Mouse (Mus musculus) ES-E14 (cell line): ENCODE results near the gene Car14. TPM values are rescaled to one million over a fixed set of nuclear protein-coding genes. Genes with fewer than 3 reads are reported as not detected.

Source experiments
- DNase-seq: peaks from one replicate; pipeline ENCODE4 v3.0.0-alpha.2; 2013; ENCODE audit warnings: low read depth, low spot score
- H3K27ac ChIP-seq: 2 replicates; pipeline ENCODE4 v1.5.1; 2012; ENCODE audit warnings: low read depth, mild to moderate bottlenecking, low read length, moderate library complexity, mixed read lengths; ENCODE audit not compliant: poor library complexity, insufficient read depth, severe bottlenecking
- H3K36me3 ChIP-seq: 2 replicates; pipeline ENCODE4 v1.6.1; 2012; ENCODE audit warnings: mild to moderate bottlenecking, low read length, moderate library complexity, mixed read lengths; ENCODE audit not compliant: control insufficient read depth, poor library complexity, insufficient read depth, severe bottlenecking
- H3K4me1 ChIP-seq, 2 experiments: fragments of 150-350 bp in 1 of 2; sonication (generic) in 1 of 2; 2 replicates each; pipeline ENCODE4 v1.6.1; 2012; ENCODE audit warnings: low read length in 2 of 2, mild to moderate bottlenecking in 1 of 2, mixed read lengths in 1 of 2; ENCODE audit not compliant: control insufficient read depth in 2 of 2, insufficient read depth in 2 of 2, poor library complexity in 1 of 2
- H3K4me3 ChIP-seq, 2 experiments: fragments of 150-350 bp in 1 of 2; sonication (generic) in 1 of 2; 2 replicates each; pipeline ENCODE4 v1.5.1; 2012; ENCODE audit warnings: low read length in 2 of 2, low read depth in 1 of 2, mild to moderate bottlenecking in 1 of 2, mixed read lengths in 1 of 2; ENCODE audit not compliant: insufficient read depth in 1 of 2, poor library complexity in 1 of 2, severe bottlenecking in 1 of 2
- H3K9ac ChIP-seq: 2 replicates; pipeline ENCODE4 v1.6.1; 2012; ENCODE audit warnings: low read depth, mild to moderate bottlenecking, low read length, mixed read lengths; ENCODE audit not compliant: poor library complexity, insufficient read depth, severe bottlenecking
- H3K9me3 ChIP-seq: fragments of 150-350 bp; sonication (generic); 2 replicates; pipeline ENCODE4 v1.6.1; 2012; ENCODE audit warnings: low read depth, mild to moderate bottlenecking, low read length; ENCODE audit not compliant: control insufficient read depth, insufficient read depth
- CHD2 ChIP-seq: IDR thresholded peaks from 2 replicates; pipeline ENCODE4 v1.6.1; 2014; ENCODE audit warnings: mild to moderate bottlenecking, low read depth, low read length, inconsistent platforms
- HCFC1 ChIP-seq: IDR thresholded peaks from 2 replicates; pipeline ENCODE4 v1.6.1; 2012; ENCODE audit warnings: low read length, inconsistent platforms, borderline replicate concordance; ENCODE audit not compliant: insufficient read depth
- MAFK ChIP-seq: IDR thresholded peaks from 2 replicates; pipeline ENCODE4 v1.6.1; 2014; ENCODE audit warnings: mild to moderate bottlenecking, low read depth, low read length, inconsistent platforms; ENCODE audit not compliant: insufficient read depth
- ZC3H11A ChIP-seq: IDR thresholded peaks from 2 replicates; pipeline ENCODE4 v1.6.1; 2012; ENCODE audit warnings: low read depth, mild to moderate bottlenecking, inconsistent platforms, low read length, borderline replicate concordance
- ZNF384 ChIP-seq: IDR thresholded peaks from 2 replicates; pipeline ENCODE4 v1.6.1; 2012; ENCODE audit warnings: low read depth, low read length, inconsistent platforms
- in situ Hi-C, 2 experiments: fragments of 600-800 bp; cut with MboI; formaldehyde crosslinking; loops; one replicate each; pipeline ENCODE4 v1.15.1; 2025; ENCODE audit warnings: low sequenced_read_pairs in 2 of 2, inconsistent platforms in 1 of 2; ENCODE audit not compliant: unreplicated experiment in 2 of 2
- total RNA-seq: library from RNA; depleted of rRNA; stranded (reverse); fragments of 300-350 nt; gene quantifications from 2 replicates; pipeline ENCODE4 v1.2.3, GENCODE M21; 2012; rRNA removed

Car14 gene
- total RNA-seq, 1 experiment, result 2.5 TPM

- no peak for TF ChIP-seq CHD2
- TF ChIP-seq ZC3H11A, result no peak
- 0 out of 2 replicates have a peak, but pooled peaks have one; percentile 0 for TF ChIP-seq ZNF384
- TF ChIP-seq HCFC1, result no peak
- TF ChIP-seq MAFK, result no peak
- Histone ChIP-seq H3K9me3 (no peaks in the 10 kb centered on the region), H3K4me1 (peaks cover 0 to 5% of the 10 kb centered on the region in 2 experiments; a peak in 1 of 4 replicates), H3K4me3 (peak overlapping the region; percentile 76 to 97), H3K9ac (peak overlapping the region; percentile 75), H3K36me3 (peaks cover 15% of the 10 kb centered on the region), H3K27ac (peak overlapping the region; percentile 14; the same call in 1 of the 2 replicates)
- DNase-seq, result no peak
- in situ Hi-C loops, result no loop called here
Observed at GRCm38 (mm10) chr3:95856115-95856514, 48.4 kb downstream of the Car14 start.

GRCm38 (mm10) chr3:95855502-95856089, 48.9 kb downstream of the Car14 start, which contains the start of gene Prpf3:
TSS of gene Prpf3 (minus strand) at chr3:95855885.
- H3K4me3 ChIP-seq, result peak within 1 kb of the TSS; percentile 76 to 97
- TF ChIP-seq ZNF384 (peak; percentile 72; the same call in 1 of the 2 replicates), HCFC1 (peak; percentile 82), ZC3H11A (no peak)
- in situ Hi-C loops, result no loop called here

GRCm38 (mm10) chr3:95851317-95851716, 53.2 kb downstream of the Car14 start:
- no peaks in the 10 kb centered on the region for H3K4me1 ChIP-seq
- no peak overlapping the region for H3K4me3 ChIP-seq
- TF ChIP-seq CHD2 (no peak), ZNF384 (no peak)
- in situ Hi-C loops, result no loop called here
- no peak overlapping the region for H3K9ac ChIP-seq
- no peaks in the 10 kb centered on the region for H3K9me3 ChIP-seq
- no peak overlapping the region for H3K27ac ChIP-seq
- H3K36me3 ChIP-seq, result peaks cover 40% of the 10 kb centered on the region
- DNase-seq, result no peak

More at GRCm38 (mm10) chr3:95855502-95856089, 48.9 kb downstream of the Car14 start, which contains the start of gene Prpf3:
- Histone ChIP-seq H3K4me1 (peaks cover 0 to 2% of the 10 kb centered on the region in 2 experiments; a peak in 1 of 4 replicates), H3K9me3 (no peaks in the 10 kb centered on the region), H3K36me3 (peaks cover 17% of the 10 kb centered on the region), H3K9ac (peak within 1 kb of the TSS; percentile 87), H3K27ac (peak within 1 kb of the TSS; percentile 68)
- peak; percentile 78 for DNase-seq

GRCm38 (mm10) chr3:95850611-95851010, 53.9 kb downstream of the Car14 start:
- in situ Hi-C loops, result no loop called here
- H3K4me1 ChIP-seq, result no peaks in the 10 kb centered on the region

More at GRCm38 (mm10) chr3:95850611-95851010, 53.9 kb downstream of the Car14 start:
- TF ChIP-seq ZNF384, result no peak
- no peak for TF ChIP-seq CHD2
- Histone ChIP-seq H3K9me3 (no peaks in the 10 kb centered on the region), H3K27ac (no peak overlapping the region), H3K9ac (no peak overlapping the region), H3K4me3 (no peak overlapping the region), H3K36me3 (peaks cover 46% of the 10 kb centered on the region)
- no peak for DNase-seq

Other genes starting within 250 kb of the Car14 start
- 207 and 253 TPM in 2 replicates for gene Mcl1, start 245.9 kb downstream of the Car14 start, total RNA-seq
- gene Adamtsl4, start 216.8 kb downstream of the Car14 start, total RNA-seq, result 1.9 and 5.0 TPM in 2 replicates
- gene Ecm1, start 165.1 kb downstream of the Car14 start, total RNA-seq, result 4.1 and 13.4 TPM in 2 replicates
- gene Tars2, start 144.5 kb downstream of the Car14 start, total RNA-seq, result 85.9 and 132 TPM in 2 replicates
- 14.9 and 16.2 TPM in 2 replicates for gene Rprd2, start 85.8 kb downstream of the Car14 start, total RNA-seq
- 48.6 and 50.5 TPM in 2 replicates for gene Prpf3, start 48.8 kb downstream of the Car14 start, total RNA-seq
- 198 and 224 TPM in 2 replicates for gene Mrps21, start 33.2 kb downstream of the Car14 start, total RNA-seq
- 8.6 and 14.1 TPM in 2 replicates for gene Ciart, start 22.4 kb downstream of the Car14 start, total RNA-seq
- gene BC028528, start 12.7 kb downstream of the Car14 start, total RNA-seq, result 6.4 and 9.5 TPM in 2 replicates
- 70.9 and 85.9 TPM in 2 replicates for gene Aph1a, start 10.7 kb downstream of the Car14 start, total RNA-seq
- 40.9 and 50.8 TPM in 2 replicates for gene Anp32e, start 24.6 kb upstream of the Car14 start, total RNA-seq
- gene Plekho1, start 91.3 kb upstream of the Car14 start, total RNA-seq, result 12.0 and 19.6 TPM in 2 replicates
- gene Vps45, start 153.8 kb upstream of the Car14 start, total RNA-seq, result 9.9 and 11.9 TPM in 2 replicates
- 17.6 and 23.2 TPM in 2 replicates for gene Otud7b, start 199.8 kb upstream of the Car14 start, total RNA-seq